Mouse (Mus musculus) CD4-positive helper T cell, adult 2 months (primary cell): Measurements from ENCODE around the gene Gpn2.
A peak's percentile ranks its signal among the peaks of the same experiment; 100 is the strongest.

Source experiments
- DNase-seq: peaks from one replicate; pipeline ENCODE4 v3.0.0-alpha.2; 2012; ENCODE audit warnings: low read depth, missing footprints, low spot score

The Gpn2 gene

DNA sequence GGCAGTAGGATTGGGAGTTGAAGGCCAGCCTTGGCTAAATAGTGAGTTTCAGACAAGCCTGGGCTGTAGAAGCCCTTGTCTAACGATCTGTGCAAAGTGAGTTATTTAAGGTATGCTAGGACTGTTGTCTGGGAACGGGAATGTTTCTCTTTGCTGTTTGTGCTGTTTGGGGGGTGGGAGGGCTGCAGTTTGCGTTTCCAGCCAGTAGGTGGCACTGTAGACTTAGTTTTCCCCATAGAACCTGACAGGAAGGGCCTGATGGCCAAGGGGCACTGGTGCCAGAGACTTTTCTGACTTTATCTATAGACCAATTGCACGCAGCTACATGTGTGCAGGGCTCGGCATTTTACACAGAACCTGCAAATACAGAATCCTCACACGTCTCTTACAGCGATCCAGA, 8.4 kb downstream of the Gpn2 start:
- DNase-seq, result peak; percentile 74

DNA sequence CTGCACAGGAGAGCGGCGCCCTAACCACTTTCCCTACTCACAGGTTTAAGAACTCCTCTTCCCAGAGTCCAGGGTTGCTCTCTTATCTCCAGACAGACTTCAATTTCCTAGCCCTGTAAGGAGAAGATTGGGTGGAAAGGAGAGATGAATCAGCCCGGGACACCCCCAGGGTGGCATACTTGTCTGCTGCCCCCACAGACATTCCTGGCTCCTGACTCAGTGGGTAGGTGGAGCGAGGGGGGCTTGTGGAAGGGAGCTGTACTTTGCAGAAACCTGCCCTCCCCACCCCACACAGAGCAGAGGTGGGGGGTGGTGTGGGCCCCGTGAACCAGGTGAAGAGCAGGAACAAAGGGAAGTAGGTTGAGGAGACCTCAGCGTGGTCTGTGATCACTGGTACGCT, 11.4 kb downstream of the Gpn2 start:
- DNase-seq, result no peak

DNA sequence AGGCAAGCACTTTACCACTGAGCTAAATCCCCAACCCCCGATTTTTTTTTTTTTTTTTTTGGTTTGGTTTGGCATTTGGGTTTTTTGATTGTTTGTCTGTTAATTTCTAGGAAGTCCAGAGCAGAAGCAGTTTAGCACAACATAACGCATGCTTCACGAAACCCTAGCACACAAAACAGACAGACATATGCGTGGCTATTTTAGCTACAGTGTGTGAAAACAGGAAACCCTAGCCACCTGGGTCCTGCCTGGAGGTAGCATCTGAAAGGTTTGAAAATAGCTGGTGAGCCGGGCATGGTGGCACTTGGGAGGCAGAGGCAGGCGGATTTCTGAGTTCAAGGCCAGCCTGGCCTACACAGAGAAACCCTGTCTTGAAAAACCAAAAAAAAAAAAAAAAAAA, 11.9 kb downstream of the Gpn2 start:
- DNase-seq, result no peak

DNA sequence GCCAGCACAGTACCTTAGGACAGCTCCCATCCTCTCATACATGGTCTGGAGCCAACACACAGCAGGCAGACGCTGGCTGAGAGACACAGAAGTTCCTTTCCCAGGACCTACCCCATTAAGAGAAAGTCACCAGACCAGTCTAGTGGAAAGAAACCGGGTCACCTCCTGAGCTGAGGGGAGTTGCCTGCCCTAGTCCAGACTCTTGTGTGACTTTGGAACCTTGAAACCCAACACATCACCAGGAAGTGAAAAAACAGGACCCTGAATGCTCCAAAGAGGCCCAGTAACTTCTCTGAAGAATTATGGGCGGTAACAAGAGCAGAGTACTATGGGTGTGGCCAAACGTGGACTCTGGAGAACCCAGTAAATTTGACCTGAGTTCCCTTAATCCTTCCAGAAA, 14.5 kb downstream of the Gpn2 start:
- no peak for DNase-seq

DNA sequence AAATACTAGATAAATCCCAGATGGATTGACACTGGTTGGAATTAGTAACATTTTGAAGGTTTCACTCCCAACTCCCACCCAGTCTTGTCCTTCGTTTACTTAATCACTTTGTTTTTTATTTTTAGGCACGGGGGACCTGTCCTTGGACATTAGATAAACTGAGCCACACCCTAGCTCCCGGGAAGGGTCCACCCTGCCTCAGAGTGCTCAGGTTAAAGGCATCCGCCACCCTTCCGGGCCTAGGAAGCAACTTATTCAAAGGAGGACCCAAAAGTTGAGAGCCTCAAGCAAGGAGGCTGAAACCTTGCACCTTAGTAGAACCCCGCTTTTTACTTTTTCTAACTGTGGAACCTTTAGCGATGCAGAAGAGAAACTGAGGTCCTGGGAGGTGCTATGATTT, 15.0 kb downstream of the Gpn2 start:
- no peak for DNase-seq

DNA sequence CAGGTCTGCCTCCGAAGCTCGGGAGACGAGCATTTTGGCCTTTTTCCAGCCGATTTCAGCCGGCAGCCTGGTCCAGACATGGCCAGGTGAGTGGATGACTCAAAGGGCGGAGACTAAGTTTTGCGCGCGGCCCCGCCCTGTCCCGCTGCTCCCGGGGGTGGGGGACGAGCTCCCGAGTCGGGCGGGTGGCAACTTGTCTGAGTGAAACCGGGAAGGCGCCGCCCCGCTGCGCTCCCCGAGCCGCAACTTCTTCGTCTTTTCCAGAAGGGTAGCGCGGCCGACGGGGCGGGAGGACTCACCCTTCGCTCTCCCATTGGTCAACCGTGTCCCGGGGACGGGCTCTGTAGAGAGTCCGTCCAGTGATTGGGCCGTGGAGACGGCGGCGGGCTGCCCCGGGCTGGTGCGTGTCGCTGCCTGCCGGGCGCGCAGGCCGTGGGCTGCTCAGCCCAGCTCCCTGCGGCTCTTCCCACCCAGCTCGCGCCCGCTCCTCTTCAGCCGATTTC, 15.5 kb downstream of the Gpn2 start:
- peak; percentile 88 for DNase-seq

DNA sequence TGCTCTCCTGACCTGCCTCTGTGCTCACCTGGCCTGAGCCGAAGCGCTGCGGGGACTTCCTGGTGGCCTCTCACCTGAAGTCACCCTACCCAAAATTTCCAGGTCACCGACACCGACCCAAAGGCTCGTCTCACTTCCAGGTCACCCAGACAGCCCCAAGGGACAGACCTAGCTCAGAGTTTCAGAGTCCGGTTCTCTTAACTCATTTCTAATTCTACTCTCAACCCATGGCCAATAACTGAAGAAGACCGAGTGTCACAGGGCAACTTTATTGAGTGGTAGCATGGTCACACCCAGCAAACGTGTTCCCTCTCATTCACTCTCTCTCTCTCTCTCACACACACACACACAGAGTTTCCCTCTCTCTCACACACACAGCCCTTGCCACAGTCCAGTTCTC, 16.1 kb downstream of the Gpn2 start:
- DNase-seq, result no peak

DNA sequence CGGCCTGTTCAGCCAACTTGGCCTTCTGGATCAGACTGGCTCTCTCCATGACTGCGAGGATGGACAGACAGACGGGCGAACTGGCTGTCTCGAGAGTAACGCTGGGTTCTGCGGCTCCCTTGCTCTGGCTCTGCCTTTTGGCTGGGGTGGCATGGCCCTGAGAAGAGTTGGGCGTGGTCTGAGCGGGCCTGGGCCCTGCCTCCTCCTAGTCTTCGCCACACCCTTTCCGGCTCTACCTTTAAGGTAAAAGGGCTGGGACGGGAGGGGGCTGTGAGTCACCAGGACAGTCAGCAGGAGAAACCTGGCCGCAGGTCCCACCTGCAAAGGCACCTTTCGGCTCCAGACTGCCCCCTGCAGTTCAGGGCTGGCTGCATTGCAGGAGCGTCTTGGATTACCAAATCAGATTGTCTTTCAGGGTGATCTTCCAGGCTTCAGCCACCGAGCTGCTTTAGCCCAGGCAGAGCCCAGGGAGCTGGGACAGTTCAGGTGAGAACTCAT, 17.6 kb downstream of the Gpn2 start, which contains the start of gene Sfn:
Sfn (minus strand) TSS at position 448 of the 498 bp plus-strand sequence.
- peak; percentile 82 for DNase-seq

DNA sequence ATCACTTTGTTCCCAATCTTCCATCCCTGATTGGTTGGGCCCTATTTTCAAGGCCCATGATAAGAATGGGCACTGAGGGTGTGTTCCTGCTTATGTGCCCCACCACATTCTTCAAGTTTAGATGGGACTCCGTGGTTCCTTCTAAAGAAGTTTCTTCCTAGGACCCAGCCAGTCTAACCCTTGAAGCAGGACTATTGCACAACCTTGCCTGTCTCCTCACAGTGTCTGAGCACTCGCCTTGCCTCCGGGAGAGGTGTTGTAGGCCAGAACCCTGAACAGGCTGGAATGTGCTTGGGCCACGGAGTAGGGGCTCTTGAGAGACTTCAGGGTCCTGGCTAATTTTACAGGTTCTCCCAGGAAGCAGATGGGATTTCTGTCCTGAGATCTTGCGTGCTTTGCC, 18.9 kb downstream of the Gpn2 start:
- no peak for DNase-seq

DNA sequence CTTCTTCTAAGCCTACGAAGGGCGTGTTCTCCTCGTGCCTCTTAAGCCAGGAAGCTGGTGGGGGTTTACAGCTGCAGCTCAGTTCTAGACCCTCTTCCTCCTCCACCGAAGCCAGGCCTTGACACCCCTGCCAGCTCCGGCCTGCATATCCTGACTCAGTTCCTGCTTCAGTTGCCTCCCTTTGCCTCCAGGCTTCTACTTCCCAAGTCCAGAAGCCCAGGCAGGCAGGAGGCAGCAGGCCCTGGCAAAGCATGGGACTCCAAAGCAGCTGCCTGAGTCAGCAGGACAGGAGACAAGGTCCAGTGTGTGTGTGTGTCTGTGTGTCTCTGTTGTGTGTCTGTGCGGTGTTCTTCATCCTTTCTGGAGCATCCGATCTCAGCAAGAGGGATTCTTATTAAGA, 20.0 kb downstream of the Gpn2 start:
- DNase-seq, result no peak

DNA sequence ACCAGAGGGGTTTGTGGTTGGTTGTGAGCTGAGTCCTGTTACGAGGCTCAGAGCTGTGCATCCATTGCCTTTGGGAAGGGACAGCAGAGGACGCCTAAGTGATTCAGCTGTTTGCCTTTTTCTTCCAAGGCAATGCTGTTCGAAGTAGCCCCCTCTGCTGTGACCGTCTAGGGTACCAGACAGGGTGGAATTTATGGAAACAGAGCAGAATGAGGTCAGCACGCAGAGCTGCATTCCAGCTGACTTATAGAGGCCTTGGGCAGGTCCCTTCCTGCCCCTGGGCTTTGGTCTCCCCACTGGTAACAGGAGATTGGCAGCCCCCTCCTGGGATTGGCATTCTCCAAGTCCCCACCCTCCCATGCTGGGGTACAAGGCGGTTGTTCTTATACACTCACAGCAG, 20.7 kb downstream of the Gpn2 start:
- no peak for DNase-seq

DNA sequence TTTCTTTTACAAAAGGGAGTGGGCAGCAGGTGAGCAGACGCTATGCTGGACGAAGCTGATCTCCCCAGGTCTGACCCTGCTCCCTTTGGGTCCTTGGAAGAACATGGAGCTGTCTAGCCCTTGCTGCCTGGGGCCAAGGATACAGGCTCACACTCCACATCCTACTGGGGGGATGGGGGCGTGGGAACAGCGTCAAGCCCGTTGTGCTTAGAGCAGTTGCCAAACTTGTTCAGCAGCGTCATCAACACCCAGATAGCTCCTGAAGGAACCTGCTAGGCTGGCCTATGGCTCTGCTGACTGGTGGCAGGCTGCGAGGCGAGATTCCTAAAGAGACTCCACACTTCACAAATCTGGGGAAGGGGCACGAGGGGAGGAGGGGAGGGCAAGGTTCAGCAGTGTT, 21.2 kb downstream of the Gpn2 start:
- DNase-seq, result no peak

DNA sequence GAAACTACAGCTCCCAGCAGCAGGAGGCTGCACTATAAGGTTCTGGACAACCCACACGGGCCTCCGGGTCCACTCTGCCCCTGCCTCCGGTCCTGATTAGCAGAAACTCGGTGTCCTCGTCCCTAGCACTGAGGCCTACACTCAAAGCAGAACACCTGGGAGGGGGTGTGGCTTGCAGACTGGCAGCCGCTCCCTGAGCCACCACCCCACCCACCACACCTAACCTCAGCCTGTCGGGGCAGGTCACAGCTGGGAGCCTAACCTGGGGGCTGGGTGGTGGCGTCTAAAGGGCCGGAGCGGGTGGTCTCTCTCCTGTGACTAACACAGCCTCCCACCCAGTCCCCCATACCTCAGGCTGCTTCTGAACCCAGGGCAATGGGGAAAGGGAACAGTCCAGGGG, 23.1 kb downstream of the Gpn2 start:
- no peak for DNase-seq

DNA sequence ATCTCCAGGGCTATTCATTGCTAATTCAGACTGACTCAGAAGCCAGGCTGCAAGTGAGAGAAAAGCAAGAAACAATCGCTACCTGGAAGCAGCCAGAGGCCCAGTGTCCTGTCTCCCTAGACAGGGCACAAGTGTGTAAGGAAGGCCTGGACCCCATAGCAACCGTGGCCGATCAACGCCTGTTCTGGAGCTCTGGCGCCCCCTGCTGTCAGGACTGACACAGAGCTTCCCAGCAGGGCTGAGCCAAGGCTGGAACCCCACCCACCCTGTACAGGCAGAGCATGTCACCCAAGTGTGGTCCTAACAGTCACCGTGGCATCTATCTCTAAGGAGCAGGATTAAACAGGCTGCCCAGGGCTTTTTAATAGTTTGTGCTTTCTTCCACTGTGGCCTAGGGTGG, 25.6 kb downstream of the Gpn2 start:
- DNase-seq, result peak; percentile 77

DNA sequence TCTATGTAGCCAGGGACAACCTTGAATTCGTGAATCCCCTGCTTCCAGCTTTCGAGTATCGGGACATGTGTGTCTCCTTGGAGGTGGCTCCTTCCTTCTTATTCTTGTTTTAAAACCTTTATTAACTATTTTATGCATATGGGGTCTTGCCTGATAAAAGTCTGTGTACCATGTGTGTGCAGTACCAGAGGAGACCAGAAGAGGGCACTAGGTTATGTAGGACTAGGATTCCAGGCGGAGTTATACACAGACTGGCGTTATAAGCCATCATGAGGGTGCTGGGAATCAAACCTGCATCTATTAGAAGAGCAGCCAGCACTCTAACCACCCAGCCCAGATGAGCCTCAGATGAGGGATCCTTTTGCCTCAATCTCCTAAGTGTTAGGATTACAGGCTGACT, 27.7 kb downstream of the Gpn2 start:
- DNase-seq, result no peak

DNA sequence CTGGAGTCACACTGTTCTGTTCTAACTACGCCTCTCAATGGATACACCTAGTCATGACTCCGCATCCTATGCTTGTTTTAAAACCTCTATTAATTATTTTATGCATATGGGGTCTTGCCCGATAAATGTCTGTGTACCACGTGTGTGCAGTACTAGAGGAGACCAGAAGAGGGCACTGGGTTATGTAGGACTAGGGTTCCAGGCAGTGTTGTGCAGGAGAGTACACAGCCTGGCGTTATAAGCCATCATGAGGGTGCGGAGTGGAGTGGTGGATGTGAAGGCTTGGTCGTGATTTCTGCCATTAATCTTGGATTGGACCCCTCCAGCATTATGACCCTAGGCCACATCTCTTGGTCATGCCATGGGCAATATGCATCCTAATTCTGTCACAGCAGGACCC, 28.3 kb downstream of the Gpn2 start:
- no peak for DNase-seq

DNA sequence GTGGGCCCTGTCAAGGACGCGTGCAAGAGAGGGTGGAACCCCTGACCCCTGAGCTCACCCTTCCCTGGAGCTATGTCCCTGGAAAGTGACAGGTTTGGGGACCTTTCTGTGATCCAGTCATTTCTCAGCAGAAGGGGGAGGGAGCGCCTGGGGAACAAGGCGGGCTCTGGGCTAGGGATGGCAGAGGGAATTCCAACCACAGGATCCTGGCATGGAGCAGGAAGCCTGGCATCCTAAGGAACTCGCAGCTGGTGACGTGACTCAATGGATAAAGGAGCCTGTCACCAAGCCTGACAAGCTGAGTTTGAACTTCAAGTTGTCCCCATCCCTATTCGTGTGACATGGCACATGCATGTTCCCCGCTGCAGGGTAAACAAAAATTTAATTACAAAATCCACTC, 28.9 kb downstream of the Gpn2 start:
- no peak for DNase-seq

DNA sequence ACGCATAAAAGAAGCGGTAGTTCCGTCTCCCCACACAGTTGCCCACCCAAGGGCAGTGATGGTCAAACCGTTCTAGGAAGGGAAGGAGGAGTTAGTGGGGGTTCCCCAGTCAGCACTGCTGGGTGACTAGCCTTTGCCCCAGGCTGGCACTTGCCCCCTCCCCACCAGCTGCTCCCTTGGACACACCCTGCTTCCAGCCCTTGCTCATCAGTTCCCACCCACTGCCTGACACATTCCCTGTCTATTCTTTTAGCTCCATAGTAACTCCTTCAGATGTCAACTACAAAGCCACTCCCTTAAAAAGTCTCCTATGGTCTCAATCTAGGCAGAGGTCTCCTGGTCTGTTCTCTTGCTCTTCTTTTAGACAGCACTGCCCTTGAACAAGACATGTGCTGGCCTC, 29.7 kb downstream of the Gpn2 start:
- no peak for DNase-seq

DNA sequence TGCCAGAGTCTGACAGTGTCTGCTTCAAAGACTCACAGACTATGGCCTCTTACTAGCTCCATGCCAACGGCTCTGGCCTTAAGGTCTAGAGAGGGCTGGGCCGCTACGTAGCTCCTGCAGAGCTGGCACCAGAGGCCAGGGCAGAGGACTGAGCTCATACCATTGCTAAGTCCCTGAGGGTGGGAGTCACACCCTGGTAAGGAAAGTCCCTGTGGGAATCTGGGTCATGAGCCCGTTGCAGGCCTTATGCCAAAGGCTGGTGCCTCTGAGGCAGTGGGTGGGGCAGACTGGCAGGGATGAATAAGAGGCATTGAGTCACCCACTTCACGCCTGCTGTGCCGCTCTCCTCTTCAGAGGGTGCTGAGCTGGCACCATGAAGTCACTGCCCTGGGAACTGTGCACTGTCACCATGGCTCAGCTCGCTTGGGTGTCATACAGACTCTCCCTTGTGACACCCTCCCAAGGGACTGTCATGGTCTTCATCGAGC, 30.2 kb downstream of the Gpn2 start:
- no peak for DNase-seq

DNA sequence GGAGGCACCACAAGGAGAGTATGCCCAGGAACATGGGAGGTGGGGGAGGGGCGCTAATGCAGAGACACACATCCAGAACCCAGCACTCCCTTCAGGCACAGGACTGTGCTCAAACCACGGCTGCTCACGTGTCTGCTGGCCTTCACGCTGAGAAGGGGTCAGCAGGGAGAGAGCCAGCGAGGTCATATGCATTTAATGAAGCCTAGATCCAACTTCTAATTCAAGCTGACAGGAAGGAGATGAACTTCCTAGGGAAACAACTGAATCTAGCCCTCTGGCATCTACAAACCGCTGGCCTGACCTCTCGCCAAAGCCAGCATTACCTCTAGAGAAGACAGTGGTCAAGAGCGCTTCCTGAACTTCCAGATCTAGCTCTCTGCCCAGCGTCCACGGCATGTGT, 31.3 kb downstream of the Gpn2 start:
- DNase-seq, result no peak

DNA sequence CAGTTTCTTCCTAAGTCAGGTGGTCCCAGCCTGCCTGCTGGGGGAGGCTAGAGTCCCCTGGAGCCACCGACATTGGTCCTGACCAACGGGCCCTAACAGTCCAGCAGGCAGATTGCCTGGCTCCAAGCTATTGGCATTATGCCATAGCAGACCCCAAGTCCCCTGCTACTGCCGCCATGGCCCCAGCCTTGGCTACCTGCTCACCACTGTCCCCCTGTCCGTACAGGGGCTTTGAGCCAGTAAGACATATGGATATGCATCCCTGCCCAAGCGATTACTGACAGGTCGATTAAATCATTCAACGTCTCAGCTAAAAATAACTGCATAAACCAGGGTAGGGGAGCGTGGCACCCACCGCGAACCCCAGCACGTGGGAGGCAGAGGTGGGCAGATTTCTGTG, 33.8 kb downstream of the Gpn2 start:
- DNase-seq, result no peak

DNA sequence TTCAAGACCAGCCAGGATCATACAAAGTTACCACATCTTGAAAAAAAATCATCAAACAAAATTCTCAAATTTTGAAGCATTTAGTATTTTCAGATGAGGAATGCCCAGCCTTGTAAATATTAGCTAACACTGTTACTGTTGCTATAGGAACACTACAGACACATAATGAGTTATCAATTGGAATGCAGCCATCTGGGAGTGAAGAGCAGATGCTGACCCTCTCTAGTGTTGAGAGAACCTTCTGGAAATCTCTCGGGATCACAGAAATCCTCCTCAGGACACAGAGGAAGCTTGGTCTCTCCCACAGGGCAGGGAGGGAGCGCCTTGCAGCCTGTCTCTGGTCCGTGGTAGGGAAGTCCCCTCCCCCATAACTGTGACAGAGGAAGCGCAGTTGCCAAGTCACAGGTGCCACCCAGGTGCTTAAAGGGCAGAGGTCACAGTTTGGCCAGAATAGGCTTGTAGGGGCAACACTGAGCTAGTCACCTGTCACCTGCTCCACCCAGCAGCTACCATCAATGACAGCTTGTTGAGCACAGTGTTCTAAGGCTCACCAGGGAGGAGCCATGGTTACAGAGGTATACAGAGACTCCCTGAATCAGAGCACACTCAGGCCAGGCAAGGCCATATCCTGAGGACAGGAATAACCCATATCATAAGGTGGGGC, 35.4 kb downstream of the Gpn2 start:
- peak; percentile 59 for DNase-seq

DNA sequence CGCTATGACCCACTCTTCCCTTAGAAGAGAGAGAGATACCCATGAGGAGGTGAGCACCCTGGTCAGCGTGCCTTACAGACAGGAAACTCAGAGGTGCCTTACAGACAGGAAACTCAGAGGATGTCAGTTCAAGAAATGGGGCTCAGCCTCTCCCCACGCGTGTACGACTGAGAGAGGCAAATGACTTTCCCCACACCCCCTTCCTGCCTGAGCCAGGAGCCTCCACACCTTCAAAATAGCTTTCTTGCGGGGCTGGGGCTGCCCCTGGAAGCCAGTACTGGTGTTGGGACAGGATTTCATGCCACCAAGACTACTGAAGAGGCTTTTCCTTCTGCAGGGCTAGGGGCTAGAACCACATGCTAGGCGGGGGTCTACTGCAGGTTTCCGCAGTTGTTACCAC, 36.5 kb downstream of the Gpn2 start:
- DNase-seq, result peak; percentile 87
